In genomic region chr16:34030379-34030778, GRCm38 (mm10) we compare ENCODE assay signal across 13 mouse cellular contexts.
DNase-seq lines count a peak whose midpoint lies in the region; ATAC-seq and TF ChIP-seq lines count a peak whose summit lies in the region.
"Had no signal": no experiment of that assay in that cellular context is flagged by ENCODE, and none has a peak within 500 bp of the region (broad histone marks: within the 10 kb centered on the region; RNA-seq: fewer than 3 reads in every experiment).

No protein-coding gene starts in this region.

- no peak for DNase-seq in hindbrain, embryonic 10.5 days (ENCODE audit: low spot score)
- DNase-seq in MEL (ENCODE audit: low read depth, low spot score): peak; percentile 29
- peak; percentile 29 for DNase-seq in ZHBTc4 (ENCODE audit: low read depth, low spot score)
- DNase-seq in spleen, postnatal 4 days (ENCODE audit: low spot score in 2 of 2): no peak
- no peak for DNase-seq in Muller cell, postnatal 12 days (ENCODE audit: inconsistent ontology term)
- no peak for DNase-seq in layer of hippocampus, adult 8-10 months (ENCODE audit: low spot score in 2 of 2)
- DNase-seq: cerebellum, adult 11 months; right cerebral cortex, adult 18-20 months; thymus, adult 2 months had no signal

- peaks cover 82% of the 10 kb centered on the region for H3K36me3 ChIP-seq in hindbrain, embryonic 10.5 days
- peaks cover 76% of the 10 kb centered on the region for H3K36me3 ChIP-seq in hindbrain, embryonic 12.5 days
- peaks cover 0 to 50% of the 10 kb centered on the region in 2 experiments; a peak in 2 of 4 replicates for H3K36me3 ChIP-seq in MEL (ENCODE audit: control insufficient read depth in 1 of 2, insufficient read depth in 2 of 2, low read length in 2 of 2)
- peaks cover 28% of the 10 kb centered on the region for H3K36me3 ChIP-seq in lung, embryonic 15.5 days

- no peak for ATAC-seq in hindbrain, embryonic 12.5 days (ENCODE audit: low FRiP score)
- ATAC-seq in lung, embryonic 15.5 days (ENCODE audit: borderline replicate concordance, extremely low read depth, low FRiP score, low TSS enrichment): peak; percentile 41; the same call in 1 of the 2 replicates

- TF ChIP-seq POLR2A in MEL (IDR thresholded peaks at IDR 0.05; ENCODE audit: control insufficient read depth in 1 of 2, insufficient read depth in 1 of 2, low read depth in 1 of 2, low read length in 2 of 2, poor library complexity in 1 of 2): no peak

- no peaks in the 10 kb centered on the region for H3K9me3 ChIP-seq in hindbrain, embryonic 10.5 days
- H3K9me3 ChIP-seq in hindbrain, embryonic 12.5 days (replicated peaks): no peaks in the 10 kb centered on the region
- H3K9me3 ChIP-seq in MEL (replicated peaks; ENCODE audit: insufficient read depth, low read length): no peaks in the 10 kb centered on the region
- H3K9me3 ChIP-seq in lung, embryonic 15.5 days: no peaks in the 10 kb centered on the region
- H3K9me3 ChIP-seq: neural tube, embryonic 15.5 days had no signal

- WGBS in hindbrain, embryonic 10.5 days: 86% methylated on average over 4 of the region's 4 CpGs
- WGBS in hindbrain, embryonic 12.5 days: 89% methylated on average over 4 of the region's 4 CpGs
- 40% methylated on average over 4 of the region's 4 CpGs for WGBS in lung, embryonic 15.5 days

- H3K9ac ChIP-seq in hindbrain, embryonic 12.5 days: no peak overlapping the region
- peak overlapping the region; percentile 52 for H3K9ac ChIP-seq in MEL (ENCODE audit: control insufficient read depth, low read depth, low read length, poor library complexity, severe bottlenecking)
- H3K9ac ChIP-seq in lung, embryonic 15.5 days: no peak overlapping the region
- H3K9ac ChIP-seq: neural tube, embryonic 15.5 days had no signal

- no peak for TF ChIP-seq CTCF in MEL (IDR thresholded peaks at IDR 0.05 in 2 of 3, conservative IDR thresholded peaks at IDR 0.05 in 1 of 3; ENCODE audit: control insufficient read depth in 1 of 3, insufficient read depth in 1 of 3, low read depth in 2 of 3, low read length in 3 of 3, poor library complexity in 1 of 3, severe bottlenecking in 1 of 3)

- TF ChIP-seq RAD21 in MEL (IDR thresholded peaks at IDR 0.05; ENCODE audit: low read depth, low read length): no peak

- peak overlapping the region; percentile 35; the same call in 1 of the 2 replicates for H3K27ac ChIP-seq in hindbrain, embryonic 10.5 days
- no peak overlapping the region for H3K27ac ChIP-seq in hindbrain, embryonic 12.5 days
- H3K27ac ChIP-seq in MEL (ENCODE audit: control insufficient read depth, low read depth, low read length): peak overlapping the region; percentile 89
- peak overlapping the region; percentile 58 for H3K27ac ChIP-seq in lung, embryonic 15.5 days
- H3K27ac ChIP-seq: layer of hippocampus, adult 2 months; neural tube, embryonic 15.5 days had no signal

- H3K27me3 ChIP-seq in hindbrain, embryonic 10.5 days (ENCODE audit: insufficient read depth, poor library complexity, severe bottlenecking): no peaks in the 10 kb centered on the region
- H3K27me3 ChIP-seq in hindbrain, embryonic 12.5 days: no peaks in the 10 kb centered on the region
- H3K27me3 ChIP-seq in MEL (ENCODE audit: control insufficient read depth in 1 of 2, insufficient read depth in 2 of 2, low read length in 2 of 2): no peaks in the 10 kb centered on the region
- no peaks in the 10 kb centered on the region for H3K27me3 ChIP-seq in lung, embryonic 15.5 days
- H3K27me3 ChIP-seq: neural tube, embryonic 15.5 days had no signal

- no peaks in the 10 kb centered on the region; the same call in 1 of the 2 replicates for H3K79me2 ChIP-seq in MEL (ENCODE audit: control insufficient read depth, insufficient read depth, low read length, poor library complexity)

- TF ChIP-seq EP300 in MEL (IDR thresholded peaks at IDR 0.05; ENCODE audit: low read depth in 1 of 2, low read length in 2 of 2): no peak

- H3K4me1 ChIP-seq in hindbrain, embryonic 10.5 days (replicated peaks): peaks cover 11% of the 10 kb centered on the region; the same call in 1 of the 2 replicates
- H3K4me1 ChIP-seq in hindbrain, embryonic 12.5 days: no peaks in the 10 kb centered on the region
- peaks cover 15 to 54% of the 10 kb centered on the region in 2 experiments for H3K4me1 ChIP-seq in MEL (ENCODE audit: control insufficient read depth in 1 of 2, insufficient read depth in 2 of 2, low read length in 2 of 2)
- H3K4me1 ChIP-seq in lung, embryonic 15.5 days: peaks cover 25% of the 10 kb centered on the region
- H3K4me1 ChIP-seq: neural tube, embryonic 15.5 days had no signal

- no peak overlapping the region for H3K4me3 ChIP-seq in hindbrain, embryonic 10.5 days
- H3K4me3 ChIP-seq in hindbrain, embryonic 12.5 days: no peak overlapping the region
- H3K4me3 ChIP-seq in MEL (ENCODE audit: control insufficient read depth in 1 of 2, insufficient read depth in 1 of 2, low read depth in 2 of 2, low read length in 2 of 2): no peak overlapping the region
- H3K4me3 ChIP-seq in lung, embryonic 15.5 days: no peak overlapping the region
- H3K4me3 ChIP-seq: layer of hippocampus, adult 2 months; neural tube, embryonic 15.5 days had no signal

- no peak overlapping the region for H3K4me2 ChIP-seq in hindbrain, embryonic 12.5 days (replicated peaks)
- 0 out of 2 replicates have a peak overlapping the region, but pooled peaks have one; percentile 7 for H3K4me2 ChIP-seq in lung, embryonic 15.5 days
- H3K4me2 ChIP-seq: neural tube, embryonic 15.5 days had no signal

TF ChIP-seq in MEL, 35 proteins besides CTCF, POLR2A, EP300 and RAD21:
- no peak for TF ChIP-seq RCOR1 (IDR thresholded peaks at IDR 0.05; ENCODE audit: low read depth, low read length)
- no peak for TF ChIP-seq JUND (IDR thresholded peaks at IDR 0.05; ENCODE audit: low read depth, low read length)
- TF ChIP-seq SMC3 (IDR thresholded peaks at IDR 0.05; ENCODE audit: low read depth, low read length): no peak
- no peak for TF ChIP-seq CHD2 (IDR thresholded peaks at IDR 0.05; ENCODE audit: low read length)
- TF ChIP-seq TBP (IDR thresholded peaks at IDR 0.05; ENCODE audit: low read depth, low read length): no peak
- TF ChIP-seq TCF12 (IDR thresholded peaks at IDR 0.05; ENCODE audit: low read depth, low read length): no peak
- TF ChIP-seq POLR2AphosphoS5 (IDR thresholded peaks at IDR 0.05; ENCODE audit: borderline replicate concordance, low read depth, low read length): no peak
- no peak for TF ChIP-seq USF1 (IDR thresholded peaks at IDR 0.05; ENCODE audit: low read depth, low read length)
- no peak for TF ChIP-seq HCFC1 (IDR thresholded peaks at IDR 0.05; ENCODE audit: low read depth, low read length)
- no peak for TF ChIP-seq ELF1 (IDR thresholded peaks at IDR 0.05; ENCODE audit: low read depth, low read length)
- TF ChIP-seq ZC3H11A (IDR thresholded peaks at IDR 0.05; ENCODE audit: low read depth, low read length): no peak
- no peak for TF ChIP-seq BHLHE40 (IDR thresholded peaks at IDR 0.05; ENCODE audit: borderline replicate concordance, low read depth, low read length)
- no peak for TF ChIP-seq POLR2AphosphoS2 (IDR thresholded peaks at IDR 0.05; ENCODE audit: low read length)
- TF ChIP-seq NRF1 (IDR thresholded peaks at IDR 0.05; ENCODE audit: insufficient read depth, low read depth, low read length, poor library complexity, severe bottlenecking): no peak

Comparison
In these comparisons a context has a peak if more than half of its experiments do, and no peak if none do; other contexts are left out.
1. DNase-seq: peak in MEL (single experiment) and ZHBTc4 (single experiment); none in hindbrain, embryonic 10.5 days (single experiment), spleen, postnatal 4 days (0 of 2), Muller cell, postnatal 12 days (single experiment) and layer of hippocampus, adult 8-10 months (0 of 2).